Mouse (Mus musculus) frontal cortex, postnatal 10 days (tissue): ENCODE measurements around the gene Emp1.
A peak's percentile ranks its signal among the peaks of the same experiment; 100 is the strongest.

ENCODE experiments used
- DNase-seq, 2 experiments: peaks; one replicate each; pipeline ENCODE4 v3.0.0; 2022; ENCODE audit warnings: low spot score in 2 of 2, mixed read lengths in 1 of 2

The Emp1 gene

DNA sequence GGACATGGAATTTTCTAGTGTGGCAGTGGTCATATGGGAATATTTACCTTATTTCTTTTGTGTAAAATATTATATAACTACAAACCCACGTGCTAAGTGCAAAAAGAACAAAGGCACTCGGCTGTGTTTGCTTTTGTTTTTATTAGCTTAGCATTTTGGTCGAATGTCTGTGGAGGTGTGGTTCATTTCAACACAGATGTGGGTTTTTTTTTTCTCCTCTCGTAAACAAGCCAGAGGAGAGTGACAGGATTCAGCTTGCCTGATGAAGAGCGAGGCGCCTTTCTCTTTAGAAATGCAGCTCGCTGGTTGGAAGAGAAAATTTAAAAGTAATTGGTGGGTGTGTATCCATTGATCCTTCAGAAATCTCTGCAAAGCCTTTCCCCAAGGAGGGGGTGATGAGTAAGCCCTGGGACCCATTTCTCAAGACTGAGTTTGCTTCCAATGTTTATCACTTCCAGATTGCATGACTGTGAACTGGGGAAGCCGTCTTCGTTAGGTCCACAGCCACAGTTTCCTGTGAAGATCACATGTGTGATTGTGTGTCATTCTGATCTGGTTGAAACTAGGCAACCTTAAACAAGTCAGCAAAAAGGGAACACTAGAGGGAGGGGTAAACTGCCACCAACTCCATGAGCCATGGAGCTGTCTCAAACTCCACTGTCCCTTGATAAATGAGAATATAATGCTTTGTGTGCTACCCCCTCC is 1.8 kb downstream of the Emp1 start:
- no peak for DNase-seq

GRCm38 (mm10) chr6:135364891-135365301 is 2.6 kb downstream of the Emp1 start:
- DNase-seq = no peak

DNA sequence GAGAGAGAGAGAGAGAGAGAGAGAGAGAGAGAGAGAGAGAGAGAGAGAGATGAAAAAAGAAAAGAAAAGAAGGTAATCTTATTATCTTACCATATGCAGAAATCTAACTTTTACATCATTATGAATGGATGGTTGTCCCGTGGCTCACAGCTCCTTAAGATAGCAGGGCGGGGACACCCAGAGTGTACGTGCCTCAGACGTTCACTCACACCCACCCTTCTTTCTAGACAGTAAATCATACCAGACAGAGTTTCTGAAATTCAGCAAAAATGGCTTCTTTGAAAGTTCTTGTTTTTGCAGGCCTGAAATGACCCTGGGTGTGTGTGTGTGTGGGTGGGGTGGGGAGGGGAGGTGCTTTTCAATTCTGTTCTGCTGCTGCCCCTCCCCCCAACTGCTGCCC is 3.3 kb downstream of the Emp1 start:
- no peak for DNase-seq

DNA sequence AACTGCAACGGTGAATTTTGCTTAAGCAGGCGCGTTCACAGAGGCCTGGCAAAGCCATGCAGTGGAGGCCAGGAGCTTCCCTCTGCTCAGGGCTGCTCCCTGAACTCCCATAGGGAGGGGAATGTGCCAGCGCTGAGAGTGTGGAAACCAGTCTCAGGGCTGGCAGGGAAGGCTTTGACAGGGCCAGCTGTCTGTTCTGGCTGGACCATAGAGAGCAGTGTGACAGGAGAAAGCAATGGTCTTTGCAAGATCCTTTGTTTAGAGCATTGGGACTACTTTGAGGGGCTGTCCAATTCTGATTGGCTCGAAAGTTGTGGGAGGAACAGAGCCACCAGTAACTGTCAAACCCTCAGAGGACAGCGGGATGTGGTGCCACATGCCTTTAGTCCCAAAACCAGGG is 5.9 kb downstream of the Emp1 start:
- no peak for DNase-seq

- DNase-seq = peak in 1 of 2 experiments; percentile 36
Measured at GRCm38 (mm10) chr6:135369551-135369968, 7.2 kb downstream of the Emp1 start.

DNA sequence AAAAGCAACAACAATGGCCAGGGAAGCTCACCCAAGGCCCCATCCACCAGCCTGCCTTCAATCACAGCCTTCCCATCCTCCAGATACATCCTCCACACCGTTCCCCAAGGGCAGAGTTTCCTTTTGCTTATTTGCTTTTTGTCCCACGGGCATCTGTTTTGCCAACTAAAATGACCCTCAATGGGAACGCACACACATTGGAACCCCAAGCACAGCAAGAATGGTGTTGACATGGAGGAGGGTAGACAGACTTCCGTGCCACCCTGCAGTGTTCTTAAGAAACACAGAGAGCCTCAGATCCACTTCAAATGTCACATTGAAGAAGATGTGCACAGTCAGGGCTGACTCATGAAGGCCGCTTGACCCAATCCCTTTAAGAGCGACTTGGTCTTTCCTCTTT is 8.6 kb downstream of the Emp1 start:
- no peak for DNase-seq

DNA sequence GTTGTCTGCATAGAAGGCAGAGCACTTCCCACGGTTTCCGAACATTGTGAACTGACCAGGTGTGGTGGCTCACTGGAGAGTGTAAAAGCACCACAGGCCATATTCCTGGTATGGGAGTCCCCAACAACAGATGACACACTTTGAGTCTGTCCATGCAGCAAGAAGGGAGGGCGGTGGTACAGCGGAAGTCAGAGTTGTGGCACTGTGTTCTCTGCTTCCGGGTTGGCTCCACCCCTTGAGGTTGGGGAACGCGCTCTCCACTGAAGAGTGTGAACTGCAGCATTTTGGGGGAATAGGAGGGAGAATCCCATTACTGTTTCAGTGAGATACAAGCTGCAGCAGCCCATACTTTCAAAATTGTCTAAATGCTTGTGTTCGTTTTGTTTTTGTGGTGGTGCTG is 11.0 kb downstream of the Emp1 start:
- DNase-seq = no peak

- DNase-seq = no peak
Measured at GRCm38 (mm10) chr6:135375818-135376217, 13.5 kb downstream of the Emp1 start.

- no peak for DNase-seq
Measured at GRCm38 (mm10) chr6:135376248-135376647, 13.9 kb downstream of the Emp1 start.

GRCm38 (mm10) chr6:135377583-135378319 is 15.4 kb downstream of the Emp1 start:
- DNase-seq = peak; percentile 39 to 47

DNA sequence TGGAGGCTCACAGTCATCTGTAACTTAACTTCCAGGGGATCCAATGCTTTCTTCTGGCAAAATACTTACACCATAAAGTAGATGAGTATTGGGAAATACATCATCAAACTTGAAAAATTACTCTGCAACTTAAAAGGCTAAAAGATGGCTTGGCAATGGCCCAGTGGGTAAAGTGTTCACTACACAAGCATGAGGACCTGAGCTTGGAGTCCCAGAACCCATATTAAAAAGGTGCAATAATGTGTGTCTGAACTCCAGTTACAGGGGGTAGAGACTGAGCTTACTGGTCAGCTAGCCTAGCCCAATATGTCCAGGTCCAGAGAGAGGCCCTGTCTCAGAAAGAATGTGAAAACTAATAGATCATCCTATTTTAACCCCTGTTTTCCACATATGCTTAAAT is 21.6 kb downstream of the Emp1 start:
- no peak for DNase-seq

GRCm38 (mm10) chr6:135385738-135386459 is 23.6 kb downstream of the Emp1 start:
- no peak for DNase-seq

GRCm38 (mm10) chr6:135387653-135388052 is 25.3 kb downstream of the Emp1 start:
- DNase-seq = no peak

GRCm38 (mm10) chr6:135388711-135389110 is 26.4 kb downstream of the Emp1 start:
- no peak for DNase-seq

GRCm38 (mm10) chr6:135390398-135390797 is 28.1 kb downstream of the Emp1 start:
- no peak for DNase-seq

- no peak for DNase-seq
Measured at GRCm38 (mm10) chr6:135395375-135395774, 33.0 kb downstream of the Emp1 start.

DNA sequence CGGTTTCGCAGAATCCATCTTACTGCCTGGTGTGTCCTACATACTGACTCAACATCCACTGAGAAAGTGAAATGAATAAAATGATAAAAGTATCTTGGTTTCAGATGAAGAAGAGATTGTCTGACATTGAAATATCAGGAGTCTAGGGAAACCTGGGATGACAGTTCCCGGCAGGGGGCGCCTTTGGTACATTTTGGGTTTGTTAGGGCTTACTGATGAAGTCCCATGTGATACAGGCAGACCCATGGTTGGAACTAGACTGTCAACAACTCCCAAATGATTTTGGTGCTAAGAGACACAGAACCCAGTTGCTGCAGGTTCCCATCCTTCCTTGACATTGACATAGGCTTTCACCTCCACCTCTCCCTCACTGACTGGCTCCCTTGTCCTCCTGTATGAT is 34.7 kb downstream of the Emp1 start:
- DNase-seq = no peak

- no peak for DNase-seq
Measured at GRCm38 (mm10) chr6:135397788-135398187, 35.4 kb downstream of the Emp1 start.

- DNase-seq = no peak
Measured at GRCm38 (mm10) chr6:135398801-135399200, 36.5 kb downstream of the Emp1 start.

DNA sequence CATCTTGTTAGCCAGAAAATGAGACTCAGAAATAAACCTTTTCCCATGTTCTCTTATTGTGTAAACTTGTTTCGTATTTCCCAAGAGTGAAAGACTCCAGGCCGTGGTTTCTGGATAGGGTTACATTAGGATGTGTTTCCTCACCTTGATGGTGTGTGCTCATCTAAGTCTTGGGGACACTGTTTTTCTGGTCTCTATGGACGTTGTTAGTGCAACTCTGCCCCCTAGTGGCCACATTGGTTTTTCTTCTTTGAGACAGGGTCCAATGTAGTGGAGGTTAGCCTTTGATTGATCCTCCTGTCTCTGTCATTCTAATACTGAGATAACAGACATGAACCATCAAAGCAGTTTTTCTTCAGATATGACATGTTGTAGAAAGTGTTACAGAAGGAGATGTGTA is 38.0 kb downstream of the Emp1 start:
- peak in 1 of 2 experiments; percentile 39 for DNase-seq

- no peak for DNase-seq
Measured at GRCm38 (mm10) chr6:135405093-135405492, 42.7 kb downstream of the Emp1 start.

GRCm38 (mm10) chr6:135407323-135407722 is 45.0 kb downstream of the Emp1 start:
- no peak for DNase-seq
